Mouse (Mus musculus) liver, embryonic 11.5 days (tissue): ENCODE results near the gene Cul1. TPM values are rescaled to one million over a fixed set of nuclear protein-coding genes. Genes with fewer than 3 reads are reported as not detected.
"Not testable (repeated sequence)": the region's sequence is repeated elsewhere in the genome, so short reads cannot be mapped to it uniquely, and the experiment has no call there.

ENCODE experiments used
- ATAC-seq: fragments of 200-750 bp; cut with Nextera tagmentation; replicated peaks from 2 replicates; pipeline ENCODE4 v1.8.0; 2017; ENCODE audit warnings: moderate number of reproducible peaks, mild to moderate bottlenecking, moderate TSS enrichment, moderate library complexity; ENCODE audit not compliant: low FRiP score
- DNase-seq: peaks from one replicate; pipeline ENCODE4 v3.0.0-alpha.2; 2017; ENCODE audit warnings: low spot score
- H3K27ac ChIP-seq: fragments of 300-500 bp; sonication (generic); 2 replicates; pipeline ENCODE4 v1.5.1; 2014; ENCODE audit warnings: mild to moderate bottlenecking, low read depth, low read length, control low read depth
- H3K27me3 ChIP-seq: fragments of 300-500 bp; sonication (generic); replicated peaks from 2 replicates; pipeline ENCODE4 v1.6.1; 2014; ENCODE audit warnings: low read length, mixed read lengths; ENCODE audit not compliant: control insufficient read depth, insufficient read depth
- H3K36me3 ChIP-seq: fragments of 300-500 bp; sonication (generic); 2 replicates; pipeline ENCODE4 v1.6.1; 2014; ENCODE audit warnings: mild to moderate bottlenecking, low read length, moderate library complexity, mixed read lengths; ENCODE audit not compliant: control insufficient read depth, insufficient read depth
- H3K4me1 ChIP-seq: fragments of 300-500 bp; sonication (generic); replicated peaks from 2 replicates; pipeline ENCODE4 v1.6.1; 2014; ENCODE audit warnings: low read length, mixed read lengths; ENCODE audit not compliant: control insufficient read depth, insufficient read depth
- H3K4me2 ChIP-seq: fragments of 300-500 bp; sonication (generic); 2 replicates; pipeline ENCODE4 v1.6.1; 2014; ENCODE audit warnings: mild to moderate bottlenecking, control low read depth, moderate library complexity
- H3K4me3 ChIP-seq: fragments of 300-500 bp; sonication (generic); 2 replicates; pipeline ENCODE4 v1.5.1; 2014; ENCODE audit warnings: low read depth, low read length, control low read depth
- H3K9ac ChIP-seq: fragments of 300-500 bp; sonication (generic); 2 replicates; pipeline ENCODE4 v1.6.1; 2014; ENCODE audit warnings: low read depth, low read length, control low read depth
- H3K9me3 ChIP-seq: fragments of 300-500 bp; sonication (generic); 2 replicates; pipeline ENCODE4 v1.6.1; 2016; ENCODE audit warnings: low read length, inconsistent platforms, mixed read lengths; ENCODE audit not compliant: control insufficient read depth
- WGBS: fragments of 180-500 bp; shearing (Covaris S2); extraction: QIAGEN DNeasy Blood & Tissue Kit; methylation state at CpG from one replicate; pipeline ENCODE4 v1.1.7; 2014; 5-methylcytosine and 5-hydroxymethylcytosine counted together
- polyA plus RNA-seq: library from polyadenylated mRNA; unstranded; fragments of >200 nt; fragmentation: Nextera tagmentation; extraction: Ambion mirVana; gene quantifications from 2 replicates; pipeline ENCODE4 v1.2.1, GENCODE M21; 2014

Cul1 gene
- polyA plus RNA-seq, 1 experiment from 2014 or later = 139 TPM

DNA sequence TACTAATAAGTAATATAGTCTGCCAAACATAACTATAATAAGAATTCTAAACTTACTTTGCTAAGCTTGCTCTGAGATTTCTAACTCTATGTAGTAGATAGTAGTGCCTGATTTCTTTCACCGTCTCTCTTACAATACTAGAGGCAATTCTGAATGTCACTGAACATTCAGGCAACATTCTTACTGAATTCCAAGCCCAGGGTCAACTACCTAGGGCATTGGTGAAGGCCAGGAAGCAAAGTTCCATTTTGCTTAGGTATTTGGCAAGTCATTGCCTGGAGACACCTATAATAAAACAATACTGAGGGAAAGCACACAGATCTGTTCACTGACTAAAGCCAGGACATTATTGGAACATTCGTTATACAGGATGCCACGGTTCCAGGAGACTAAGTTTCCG lies 26.6 kb upstream of the Cul1 start:
- H3K4me1 ChIP-seq, H3K27me3 ChIP-seq, H3K9me3 ChIP-seq, H3K36me3 ChIP-seq, H3K27ac ChIP-seq, H3K4me2 ChIP-seq, DNase-seq, H3K9ac ChIP-seq, ATAC-seq, H3K4me3 ChIP-seq: not testable (repeated sequence)
- 83% methylated on average over 4 of the region's 4 CpGs for WGBS

DNA sequence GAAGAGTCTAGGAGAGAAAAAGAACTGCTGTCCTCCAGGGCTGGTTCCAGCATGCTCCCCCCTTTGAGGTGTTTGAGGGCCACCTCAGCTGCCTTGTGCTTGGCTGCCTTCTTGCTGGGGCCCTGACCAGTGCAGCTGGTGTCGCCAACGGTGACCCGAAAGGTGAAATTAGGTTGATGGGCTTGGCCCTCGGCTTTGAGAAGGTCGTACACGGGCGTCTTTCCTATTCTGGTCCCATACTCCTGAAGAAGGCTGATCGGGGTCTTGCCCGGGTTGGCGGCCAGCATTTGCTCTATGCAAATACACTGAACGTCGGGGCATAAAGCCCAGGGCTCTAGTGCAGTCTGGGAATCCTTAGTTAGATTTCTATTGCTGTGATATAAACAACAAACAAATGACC lies 20.4 kb upstream of the Cul1 start:
- 90% methylated on average over 10 of the region's 12 CpGs for WGBS
- not testable (repeated sequence) for H3K4me3 ChIP-seq, H3K9ac ChIP-seq, H3K27me3 ChIP-seq, H3K4me2 ChIP-seq, H3K27ac ChIP-seq, H3K9me3 ChIP-seq, H3K36me3 ChIP-seq, DNase-seq, ATAC-seq, H3K4me1 ChIP-seq

DNA sequence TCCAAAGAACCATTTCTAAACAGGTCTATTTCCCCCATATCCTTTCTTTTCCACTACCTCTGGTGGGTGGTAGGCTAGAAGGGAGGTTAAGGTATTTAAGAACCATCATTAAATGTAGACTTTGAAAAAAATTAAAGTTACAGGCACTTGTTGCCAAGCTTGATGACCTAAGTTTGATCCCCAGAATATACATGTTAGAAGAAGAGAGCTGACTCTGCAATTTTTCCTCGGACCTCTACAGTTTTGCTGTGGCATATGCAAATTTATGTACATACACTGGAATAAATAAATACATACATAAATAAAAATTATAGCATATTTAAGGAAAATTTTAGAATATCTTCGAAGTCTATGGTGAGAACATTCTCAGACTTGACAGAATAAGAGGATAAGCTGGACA lies 13.1 kb upstream of the Cul1 start:
- ATAC-seq (no peak), DNase-seq (no peak)
- Histone ChIP-seq H3K27ac (no peak overlapping the region), H3K27me3 (no peaks in the 10 kb centered on the region), H3K9ac (no peak overlapping the region), H3K4me1 (no peaks in the 10 kb centered on the region), H3K4me3 (no peak overlapping the region), H3K4me2 (no peak overlapping the region), H3K9me3 (no peaks in the 10 kb centered on the region), H3K36me3 (no peaks in the 10 kb centered on the region)
- WGBS = 72% methylated on average over 2 of the region's 2 CpGs

DNA sequence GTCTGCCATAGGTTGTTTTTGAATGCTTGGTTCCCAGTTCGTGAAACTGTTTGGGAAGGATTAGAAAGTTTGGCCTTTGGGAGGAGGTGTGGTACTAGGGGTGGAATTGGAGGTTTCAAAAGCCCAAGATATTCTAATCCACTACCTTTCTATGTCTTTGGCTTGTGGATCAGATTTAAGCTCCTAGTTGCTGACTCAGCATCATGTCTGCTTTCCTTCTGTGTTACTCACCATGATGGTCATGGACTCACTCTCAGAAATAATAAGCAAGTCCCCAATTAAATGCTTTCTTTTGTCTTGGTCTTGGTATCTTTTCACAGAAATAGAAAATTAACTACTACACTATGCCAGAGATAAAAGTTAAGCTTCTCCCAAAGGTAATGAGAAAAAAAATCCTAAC lies 5.5 kb upstream of the Cul1 start:
- ATAC-seq = no peak
- 82% methylated on average over 1 of the region's 1 CpGs for WGBS

DNA sequence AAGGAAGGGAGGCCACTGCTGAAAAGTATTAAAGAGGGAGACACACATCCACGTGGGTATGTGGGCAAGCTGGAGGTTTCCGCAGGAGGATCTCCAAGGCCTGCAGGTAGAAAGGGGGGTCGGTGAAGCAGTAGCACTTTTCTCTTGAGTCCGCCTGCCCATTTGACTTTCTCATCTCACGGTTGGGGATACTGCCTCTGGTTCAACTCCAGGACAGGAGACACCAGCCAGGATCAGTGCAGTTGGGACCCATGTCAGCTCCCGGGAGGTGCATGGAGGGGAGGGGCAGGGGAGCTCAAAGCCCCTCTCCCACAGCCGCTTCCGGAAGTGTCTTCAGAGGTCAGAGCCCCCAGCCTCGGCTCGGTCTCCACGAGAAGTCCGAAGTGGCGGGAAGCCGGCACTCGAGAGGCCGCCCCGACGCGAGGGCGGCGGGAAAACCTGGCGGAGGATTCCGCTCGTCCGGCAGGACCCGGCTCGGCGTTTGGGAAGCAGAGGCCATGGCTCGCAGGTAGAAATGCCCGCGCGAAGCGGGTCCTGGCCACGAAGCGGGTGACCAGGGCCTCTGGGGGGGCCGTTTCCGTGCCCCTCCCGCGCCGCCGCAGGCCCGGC lies 428 bp downstream of the Cul1 start:
- peak; percentile 86 for DNase-seq
- H3K4me1 ChIP-seq = peaks cover 21% of the 10 kb centered on the region
- peak overlapping the region; percentile 86 for H3K4me3 ChIP-seq
- peak overlapping the region; percentile 96 for H3K9ac ChIP-seq
- no peaks in the 10 kb centered on the region for H3K36me3 ChIP-seq
- no peaks in the 10 kb centered on the region for H3K9me3 ChIP-seq
- ATAC-seq = peak; percentile 65
- H3K27ac ChIP-seq = peak overlapping the region; percentile 96
- under 1% methylated on average over 39 of the region's 42 CpGs for WGBS
- H3K27me3 ChIP-seq = no peaks in the 10 kb centered on the region
- peak overlapping the region; percentile 84 for H3K4me2 ChIP-seq

More for the DNA sequence above, 5.5 kb upstream of the Cul1 start:
- Histone ChIP-seq H3K4me2 (no peak overlapping the region), H3K27me3 (no peaks in the 10 kb centered on the region), H3K9me3 (no peaks in the 10 kb centered on the region), H3K4me3 (no peak overlapping the region), H3K27ac (no peak overlapping the region), H3K36me3 (no peaks in the 10 kb centered on the region), H3K4me1 (no peaks in the 10 kb centered on the region), H3K9ac (no peak overlapping the region)
- DNase-seq = no peak

DNA sequence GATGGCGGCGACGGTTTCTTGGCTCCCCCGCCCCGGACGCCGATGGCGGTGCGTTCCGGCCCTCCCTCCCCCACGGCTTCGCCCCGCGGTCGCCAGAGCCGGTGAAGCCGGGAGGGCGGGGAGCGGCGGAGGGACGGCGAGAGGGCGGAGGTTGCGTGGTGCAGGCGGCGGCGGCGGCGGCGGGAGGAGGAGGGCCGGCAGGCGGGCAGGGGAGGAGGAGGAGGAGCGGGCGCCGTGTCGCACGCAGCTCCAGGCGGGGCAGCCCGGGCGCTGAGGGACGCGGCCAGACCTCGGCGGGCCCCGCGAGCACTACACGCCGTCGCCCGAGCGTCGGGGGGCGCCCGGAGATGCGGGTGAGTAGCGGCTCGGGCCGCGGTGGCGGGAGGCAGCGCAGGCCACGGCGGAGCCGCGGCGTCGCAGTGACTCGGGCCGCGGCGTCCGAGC lies 955 bp downstream of the Cul1 start:
- Histone ChIP-seq H3K36me3 (no peaks in the 10 kb centered on the region), H3K4me1 (peaks cover 23% of the 10 kb centered on the region), H3K9me3 (no peaks in the 10 kb centered on the region), H3K9ac (peak overlapping the region; percentile 96), H3K4me3 (peak overlapping the region; percentile 86), H3K27ac (peak overlapping the region; percentile 96), H3K4me2 (peak overlapping the region; percentile 84), H3K27me3 (no peaks in the 10 kb centered on the region)
- peak; percentile 84 for DNase-seq
- WGBS = 0% methylated on average over 29 of the region's 72 CpGs
- ATAC-seq = peak; percentile 87

DNA sequence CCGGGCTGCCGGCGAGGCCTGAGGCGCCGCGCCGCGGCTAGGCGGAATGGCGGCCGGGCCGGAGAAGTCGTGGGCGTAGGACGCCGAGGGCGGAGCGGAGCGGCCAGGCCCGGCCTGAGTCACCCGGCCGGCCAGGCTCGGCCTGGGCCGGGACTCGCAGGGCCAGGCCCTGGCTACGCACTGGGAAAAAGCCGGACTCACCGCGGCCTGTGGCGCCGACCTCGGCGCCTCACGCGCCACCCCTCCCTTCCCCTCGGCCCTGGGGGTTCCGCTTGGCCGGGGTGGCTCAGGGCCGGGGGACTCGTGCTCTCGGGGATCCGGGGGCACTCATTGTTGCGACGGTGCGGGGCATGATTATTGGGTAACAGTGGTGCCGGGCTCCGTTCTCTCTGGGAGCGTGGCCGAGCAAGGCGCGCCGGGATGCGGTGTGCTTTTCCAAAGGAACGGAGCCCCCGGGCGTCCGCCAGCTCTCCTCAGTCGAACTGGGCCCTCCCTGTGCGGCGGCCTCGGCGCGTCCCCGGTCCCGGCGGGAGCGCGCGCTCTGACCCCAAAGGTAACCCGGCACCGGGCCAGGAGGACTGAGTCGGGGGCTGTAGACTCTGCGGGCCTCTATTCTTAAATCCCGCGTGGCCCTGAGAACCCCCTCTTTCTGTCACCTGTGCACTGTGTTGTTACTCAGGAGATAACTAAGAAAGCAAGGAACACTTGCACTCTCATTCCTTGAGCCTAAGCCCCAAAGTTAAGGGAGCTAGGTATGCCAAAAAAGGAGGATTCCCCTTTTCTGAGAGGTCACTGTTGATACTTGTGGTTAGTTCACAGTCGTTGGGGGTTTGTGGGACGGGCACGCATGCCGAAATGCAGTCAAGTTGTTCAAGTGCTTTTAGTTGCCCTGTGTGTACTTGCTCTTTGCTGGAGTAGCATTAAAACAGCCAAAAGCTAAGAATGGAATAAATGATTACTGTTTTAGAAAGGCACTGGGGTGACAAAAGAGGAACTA lies 1.7 kb downstream of the Cul1 start:
- WGBS = under 1% methylated on average over 76 of the region's 79 CpGs
- Histone ChIP-seq H3K4me3 (peak overlapping the region; percentile 86), H3K36me3 (no peaks in the 10 kb centered on the region), H3K4me1 (peaks cover 23% of the 10 kb centered on the region), H3K4me2 (peak overlapping the region; percentile 84), H3K9me3 (no peaks in the 10 kb centered on the region), H3K9ac (peak overlapping the region; percentile 96), H3K27ac (peak overlapping the region; percentile 96), H3K27me3 (no peaks in the 10 kb centered on the region)
- ATAC-seq (peak; percentile 74), DNase-seq (peak; percentile 80)

DNA sequence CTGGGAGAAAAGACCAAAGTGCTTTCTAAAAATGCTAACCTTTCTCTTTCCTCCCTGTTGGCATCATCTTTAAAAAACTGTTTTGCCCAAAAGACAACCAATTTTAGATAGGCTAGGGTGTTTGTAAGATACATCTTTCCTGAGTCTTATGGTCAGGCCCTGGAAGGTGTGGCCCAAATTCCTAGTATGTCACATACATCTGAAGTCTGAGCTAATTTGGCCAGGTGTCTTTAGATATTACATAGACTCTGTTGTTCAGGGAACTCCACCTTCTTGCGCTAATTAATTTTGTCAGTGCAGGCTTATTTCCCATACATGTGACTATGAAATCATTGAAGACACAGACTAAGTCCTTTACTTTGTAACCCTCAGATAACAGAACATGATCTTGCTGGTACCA lies 2.6 kb downstream of the Cul1 start:
- H3K4me2 ChIP-seq = peak overlapping the region; percentile 84
- peak overlapping the region; percentile 86 for H3K4me3 ChIP-seq
- peaks cover 23% of the 10 kb centered on the region for H3K4me1 ChIP-seq
- H3K27ac ChIP-seq = no peak overlapping the region
- no peaks in the 10 kb centered on the region for H3K27me3 ChIP-seq
- ATAC-seq (no peak), DNase-seq (no peak)
- H3K9ac ChIP-seq = no peak overlapping the region
- H3K36me3 ChIP-seq = no peaks in the 10 kb centered on the region
- H3K9me3 ChIP-seq = no peaks in the 10 kb centered on the region
- WGBS = 76% methylated on average over 1 of the region's 1 CpGs
